Mouse (Mus musculus) brain, embryonic 14.5 days (tissue): ENCODE data around the gene Pitpnm3.

ENCODE experiments used
- CTCF ChIP-seq: fragments of 200-500 bp; IDR thresholded peaks from 2 replicates; pipeline ENCODE4 v1.5.1; 2012; ENCODE audit warnings: inconsistent platforms, mild to moderate bottlenecking, moderate library complexity, borderline replicate concordance; ENCODE audit not compliant: insufficient read depth, insufficient read length; ENCODE audit errors: extremely low read depth
- POLR2A ChIP-seq: fragments of 200-500 bp; IDR thresholded peaks from 2 replicates; pipeline ENCODE4 v1.6.1; 2012; ENCODE audit warnings: mild to moderate bottlenecking, inconsistent platforms, borderline replicate concordance; ENCODE audit not compliant: poor library complexity, insufficient read depth, insufficient read length, severe bottlenecking; ENCODE audit errors: extremely low read depth

GRCm38 (mm10) chr11:72017253-72017601 is 118.4 kb downstream of the Pitpnm3 start:
- no peak for TF ChIP-seq CTCF
- TF ChIP-seq POLR2A = no peak
